Comparison of ENCODE assay signal across 18 mouse cellular contexts in genomic region chr13:82250361-82250760, GRCm38 (mm10).
DNase-seq lines count a peak whose midpoint lies in the region; TF ChIP-seq lines count a peak whose summit lies in the region.
"Had no signal": no experiment of that assay in that cellular context is flagged by ENCODE, and none has a peak within 500 bp of the region (broad histone marks: within the 10 kb centered on the region; RNA-seq: fewer than 3 reads in every experiment).

No protein-coding gene starts in this region.

- intact Hi-C loops in gastrocnemius, adult 2 months (cut with DNase I), result no loop called here

- no peak for TF ChIP-seq POLR2A in embryonic fibroblast, embryonic 13.5 days (IDR thresholded peaks at IDR 0.05; ENCODE audit: low read depth, low read length)

- no peaks in the 10 kb centered on the region for H3K4me1 ChIP-seq in embryonic fibroblast, embryonic 13.5 days (ENCODE audit: control insufficient read depth, insufficient read depth, low read length)
- H3K4me1 ChIP-seq: embryonic facial prominence, embryonic 10.5 days; forebrain, embryonic 15.5 days; heart, embryonic 10.5 days; heart, embryonic 15.5 days had no signal

- peak; percentile 4 for DNase-seq in gastrocnemius, adult 18-20 months (ENCODE audit: low spot score)
- no peak for DNase-seq in gastrocnemius, adult 2 months
- DNase-seq in right cerebral cortex, adult 18-20 months, result peak; percentile 4
- no peak for DNase-seq in right cerebral cortex, adult 2 months (ENCODE audit: low spot score in 2 of 2)
- no peak for DNase-seq in layer of hippocampus, adult 9-11 months
- DNase-seq in embryo, embryonic 9.5 days (ENCODE audit: extremely low spot score), result no peak
- DNase-seq: adrenal gland, postnatal 14 days; cerebellum, adult 18-20 months; cerebellum, adult 9-11 months; cerebellum, postnatal 36 days; heart, adult 11 months; heart, postnatal 36 days had no signal

- H3K4me3 ChIP-seq in gastrocnemius, adult 2 months, result no peak overlapping the region
- no peak overlapping the region for H3K4me3 ChIP-seq in embryonic fibroblast, embryonic 13.5 days (ENCODE audit: insufficient read depth, low read length)
- H3K4me3 ChIP-seq: embryonic facial prominence, embryonic 10.5 days; erythroblast, embryonic 14.5 days; forebrain, embryonic 15.5 days; heart, embryonic 10.5 days; heart, embryonic 15.5 days had no signal

- H3K27ac ChIP-seq in gastrocnemius, adult 2 months, result no peak overlapping the region
- 0 out of 2 replicates have a peak overlapping the region, but pooled peaks have one; percentile 8 for H3K27ac ChIP-seq in embryonic fibroblast, embryonic 13.5 days (ENCODE audit: insufficient read depth, low read length)
- H3K27ac ChIP-seq: embryonic facial prominence, embryonic 10.5 days; forebrain, embryonic 15.5 days; heart, embryonic 10.5 days; heart, embryonic 15.5 days had no signal

- TF ChIP-seq CTCF in gastrocnemius, adult 2 months (IDR thresholded peaks at IDR 0.05), result no peak
- TF ChIP-seq CTCF in embryonic fibroblast, embryonic 13.5 days (IDR thresholded peaks at IDR 0.05; ENCODE audit: borderline replicate concordance, insufficient read depth, low read length), result no peak

Comparison
In these comparisons a context has a peak if more than half of its experiments do, and no peak if none do; other contexts are left out.
1. DNase-seq: peak in gastrocnemius, adult 18-20 months (single experiment) and right cerebral cortex, adult 18-20 months (single experiment); none in gastrocnemius, adult 2 months (single experiment), right cerebral cortex, adult 2 months (0 of 2), layer of hippocampus, adult 9-11 months (single experiment) and embryo, embryonic 9.5 days (single experiment).